Mouse (Mus musculus) hindbrain, postnatal 0 days (tissue): ENCODE measurements around the gene Hist1h2af. TPM values are rescaled to one million over a fixed set of nuclear protein-coding genes. Genes with fewer than 3 reads are reported as not detected.
"Not testable (repeated sequence)": the region's sequence is repeated elsewhere in the genome, so short reads cannot be mapped to it uniquely, and the experiment has no call there.

Experiments
- ATAC-seq: fragments of 200-750 bp; cut with Nextera tagmentation; 2 replicates; pipeline ENCODE4 v1.8.0; 2017; ENCODE audit warnings: mild to moderate bottlenecking, moderate TSS enrichment, moderate library complexity
- DNase-seq: peaks from one replicate; pipeline ENCODE4 v3.0.0-alpha.2; 2015; ENCODE audit warnings: low spot score
- H3K27ac ChIP-seq: fragments of 300-500 bp; sonication (generic); 2 replicates; pipeline ENCODE4 v1.5.1; 2014; ENCODE audit warnings: mild to moderate bottlenecking
- H3K27me3 ChIP-seq: fragments of 300-500 bp; sonication (generic); 2 replicates; pipeline ENCODE4 v1.6.1; 2014; ENCODE audit warnings: low read length, mixed read lengths; ENCODE audit not compliant: insufficient read depth
- H3K36me3 ChIP-seq: fragments of 300-500 bp; sonication (generic); 2 replicates; pipeline ENCODE4 v1.6.1; 2014; ENCODE audit warnings: low read length, mixed read lengths; ENCODE audit not compliant: insufficient read depth
- H3K4me1 ChIP-seq: fragments of 300-500 bp; sonication (generic); 2 replicates; pipeline ENCODE4 v1.6.1; 2014; ENCODE audit warnings: antibody characterized with exemption, low read length, mixed read lengths; ENCODE audit not compliant: insufficient read depth
- H3K4me2 ChIP-seq: fragments of 300-500 bp; sonication (generic); 2 replicates; pipeline ENCODE4 v1.6.1; 2014; ENCODE audit warnings: low read depth, mild to moderate bottlenecking, low read length, moderate library complexity, mixed read lengths
- H3K4me3 ChIP-seq: fragments of 300-500 bp; sonication (generic); 2 replicates; pipeline ENCODE4 v1.5.1; 2014; ENCODE audit warnings: low read length
- H3K9ac ChIP-seq: fragments of 300-500 bp; sonication (generic); replicated peaks from 2 replicates; pipeline ENCODE4 v1.6.1; 2014; ENCODE audit warnings: mild to moderate bottlenecking, low read length, moderate library complexity, mixed read lengths
- H3K9me3 ChIP-seq: fragments of 300-500 bp; sonication (generic); 2 replicates; pipeline ENCODE4 v1.6.1; 2016; ENCODE audit warnings: low read length, mixed read lengths
- CTCF ChIP-seq: IDR thresholded peaks from 2 replicates; pipeline ENCODE4 v1.5.1; 2016; ENCODE audit warnings: antibody characterized with exemption, control low read depth, low read depth
- WGBS: fragments of 180-500 bp; shearing (Covaris S2); extraction: QIAGEN DNeasy Blood & Tissue Kit; methylation state at CpG from one replicate; pipeline ENCODE4 v1.1.7; 2014; 5-methylcytosine and 5-hydroxymethylcytosine counted together
- polyA plus RNA-seq: library from polyadenylated mRNA; unstranded; fragments of >200 nt; fragmentation: Nextera tagmentation; extraction: Ambion mirVana; gene quantifications from 2 replicates; pipeline ENCODE4 v1.2.1, GENCODE M21; 2015
- total RNA-seq: library from RNA; depleted of rRNA; stranded (reverse); fragments of >200 nt; gene quantifications from 2 replicates; pipeline ENCODE4 v1.2.3, GENCODE M21; 2014

The Hist1h2af gene
- total and polyA plus RNA-seq, 2 experiments from 2014 or later = 3.3 to 415 TPM

GRCm38 (mm10) chr13:23574546-23575170 is 41.0 kb downstream of the Hist1h2af start:
- peak overlapping the region; percentile 81 for H3K27ac ChIP-seq
- WGBS = under 1% methylated on average over 5 of the region's 39 CpGs
- peak overlapping the region; percentile 59 for H3K4me2 ChIP-seq
- H3K27me3 ChIP-seq, H3K4me1 ChIP-seq, H3K36me3 ChIP-seq, DNase-seq, H3K9ac ChIP-seq, H3K9me3 ChIP-seq: not testable (repeated sequence)
- peak overlapping the region; percentile 32 for H3K4me3 ChIP-seq
- peak; percentile 18 for ATAC-seq

- under 1% methylated on average over 18 of the region's 18 CpGs for WGBS
- Histone ChIP-seq H3K27me3 (no peaks in the 10 kb centered on the region), H3K36me3 (no peaks in the 10 kb centered on the region), H3K9me3 (no peaks in the 10 kb centered on the region), H3K4me2 (peak within 1 kb of the TSS; percentile 52), H3K4me3 (peak within 1 kb of the TSS; percentile 32), H3K27ac (peak within 1 kb of the TSS; percentile 70), H3K9ac (peak within 1 kb of the TSS; percentile 42; the same call in 1 of the 2 replicates), H3K4me1 (peaks cover 3% of the 10 kb centered on the region; the same call in 1 of the 2 replicates)
- no peak for TF ChIP-seq CTCF
- DNase-seq (peak; percentile 88), ATAC-seq (peak; percentile 69)
These were observed 41.7 kb downstream of the Hist1h2af start, which contains the start of gene Hist1h3d for GRCm38 (mm10) chr13:23575271-23575851. Hist1h3d (plus strand) TSS chr13:23575763.

- ATAC-seq, H3K9me3 ChIP-seq, H3K36me3 ChIP-seq, DNase-seq, H3K27me3 ChIP-seq, H3K4me1 ChIP-seq: not testable (repeated sequence)
- Histone ChIP-seq H3K9ac (peak overlapping the region; percentile 42; the same call in 1 of the 2 replicates), H3K4me3 (peak overlapping the region; percentile 32), H3K27ac (peak overlapping the region; percentile 70), H3K4me2 (peak overlapping the region; percentile 52)
- WGBS = 0% methylated on average over 13 of the region's 40 CpGs
These were observed 42.2 kb downstream of the Hist1h2af start for GRCm38 (mm10) chr13:23575864-23576313.

GRCm38 (mm10) chr13:23576351-23576881 is 42.7 kb downstream of the Hist1h2af start:
- Histone ChIP-seq H3K27ac (peak overlapping the region; percentile 70), H3K4me2 (peak overlapping the region; percentile 52), H3K27me3 (no peaks in the 10 kb centered on the region), H3K4me3 (peak overlapping the region; percentile 32), H3K36me3 (no peaks in the 10 kb centered on the region), H3K9me3 (no peaks in the 10 kb centered on the region), H3K4me1 (0 out of 2 replicates have a peak, but pooled peaks cover 3% of the 10 kb centered on the region), H3K9ac (peak overlapping the region; percentile 42; the same call in 1 of the 2 replicates)
- 8% methylated on average over 7 of the region's 7 CpGs for WGBS
- no peak for DNase-seq
- ATAC-seq = no peak
- TF ChIP-seq CTCF = no peak

- no peak for TF ChIP-seq CTCF
- 0 out of 2 replicates have a peak, but pooled peaks cover 7% of the 10 kb centered on the region for H3K4me1 ChIP-seq
- H3K4me3 ChIP-seq = no peak overlapping the region
- ATAC-seq = no peak
- DNase-seq = no peak
- H3K27me3 ChIP-seq = no peaks in the 10 kb centered on the region
- 55% methylated on average over 6 of the region's 6 CpGs for WGBS
- peak overlapping the region; percentile 52 for H3K4me2 ChIP-seq
- no peaks in the 10 kb centered on the region for H3K9me3 ChIP-seq
- peak overlapping the region; percentile 42; the same call in 1 of the 2 replicates for H3K9ac ChIP-seq
- H3K36me3 ChIP-seq = no peaks in the 10 kb centered on the region
- no peak overlapping the region for H3K27ac ChIP-seq
These were observed 43.4 kb downstream of the Hist1h2af start for GRCm38 (mm10) chr13:23576906-23577639.

- Histone ChIP-seq H3K9me3 (no peaks in the 10 kb centered on the region), H3K4me2 (no peak overlapping the region), H3K27me3 (no peaks in the 10 kb centered on the region), H3K4me3 (no peak overlapping the region), H3K9ac (no peak overlapping the region), H3K36me3 (no peaks in the 10 kb centered on the region), H3K4me1 (0 out of 2 replicates have a peak, but pooled peaks cover 7% of the 10 kb centered on the region), H3K27ac (no peak overlapping the region)
- TF ChIP-seq CTCF = no peak
- no peak for ATAC-seq
- WGBS = 92% methylated on average over 1 of the region's 1 CpGs
- no peak for DNase-seq
These were observed 44.1 kb downstream of the Hist1h2af start for GRCm38 (mm10) chr13:23577835-23578234.
